Mouse (Mus musculus) urinary bladder, postnatal 36 days (tissue): ENCODE results near the gene Rasip1.
"Not testable (repeated sequence)": the region's sequence is repeated elsewhere in the genome, so short reads cannot be mapped to it uniquely, and the experiment has no call there.

Experiments used
- DNase-seq, 2 experiments: peaks; one replicate each; pipeline ENCODE4 v3.0.0; 2022; ENCODE audit warnings: low spot score in 2 of 2, mixed read lengths in 1 of 2

The Rasip1 gene

GRCm38 (mm10) chr7:45644872-45645590, 17.7 kb downstream of the Rasip1 start:
- DNase-seq = no peak

GRCm38 (mm10) chr7:45645591-45645971, 18.3 kb downstream of the Rasip1 start:
- DNase-seq = no peak

GRCm38 (mm10) chr7:45646671-45647070, 19.4 kb downstream of the Rasip1 start:
- no peak for DNase-seq

GRCm38 (mm10) chr7:45649351-45649750, 22.1 kb downstream of the Rasip1 start:
- DNase-seq = no peak

GRCm38 (mm10) chr7:45650484-45650883, 23.2 kb downstream of the Rasip1 start:
- DNase-seq = not testable (repeated sequence)

- DNase-seq = no peak
Observed at GRCm38 (mm10) chr7:45654424-45655047, 27.2 kb downstream of the Rasip1 start.

- no peak for DNase-seq
Observed at GRCm38 (mm10) chr7:45660746-45661478, 33.6 kb downstream of the Rasip1 start.

GRCm38 (mm10) chr7:45661702-45662101, 34.4 kb downstream of the Rasip1 start:
- DNase-seq = not testable (repeated sequence)

GRCm38 (mm10) chr7:45665303-45666138, 38.2 kb downstream of the Rasip1 start:
- DNase-seq = no peak

GRCm38 (mm10) chr7:45666161-45666560, 38.9 kb downstream of the Rasip1 start, which contains the start of gene Fut2:
TSS of gene Fut2 (minus strand) at chr7:45666394.
- DNase-seq = no peak

GRCm38 (mm10) chr7:45667761-45668160, 40.5 kb downstream of the Rasip1 start:
- DNase-seq = no peak

GRCm38 (mm10) chr7:45668921-45669320, 41.6 kb downstream of the Rasip1 start:
- no peak for DNase-seq

- no peak for DNase-seq
Observed at GRCm38 (mm10) chr7:45677627-45678295, 50.5 kb downstream of the Rasip1 start.

- no peak for DNase-seq
Observed at GRCm38 (mm10) chr7:45678513-45678912, 51.2 kb downstream of the Rasip1 start.

- peak in 1 of 2 experiments; percentile 74 for DNase-seq
Observed at GRCm38 (mm10) chr7:45679966-45680621, 52.8 kb downstream of the Rasip1 start.

GRCm38 (mm10) chr7:45681046-45681736, 53.9 kb downstream of the Rasip1 start:
- DNase-seq = no peak

- DNase-seq = peak; percentile 79 to 89
Observed at GRCm38 (mm10) chr7:45682144-45683126, 55.1 kb downstream of the Rasip1 start.

- no peak for DNase-seq
Observed at GRCm38 (mm10) chr7:45683396-45684050, 56.2 kb downstream of the Rasip1 start, which contains the start of gene Ntn5. TSS of gene Ntn5 (plus strand) at chr7:45684022.
